Mouse (Mus musculus) lung, postnatal 0 days (tissue): ENCODE measurements around the gene Ccdc82. TPM values are rescaled to one million over a fixed set of nuclear protein-coding genes. Genes with fewer than 3 reads are reported as not detected.

ENCODE experiments used
- ATAC-seq: fragments of 200-750 bp; cut with Nextera tagmentation; 2 replicates; pipeline ENCODE4 v1.8.0; 2017; ENCODE audit warnings: moderate library complexity
- DNase-seq: peaks from one replicate; pipeline ENCODE4 v3.0.0-alpha.2; 2016; ENCODE audit warnings: low spot score
- H3K27ac ChIP-seq: fragments of 300-500 bp; sonication (generic); 2 replicates; pipeline ENCODE4 v1.5.1; 2014; ENCODE audit warnings: antibody characterized with exemption, mild to moderate bottlenecking, low read length, mixed read lengths
- H3K27me3 ChIP-seq: fragments of 300-500 bp; sonication (generic); replicated peaks from 2 replicates; pipeline ENCODE4 v1.6.1; 2014; ENCODE audit warnings: low read length, mixed read lengths; ENCODE audit not compliant: insufficient read depth
- H3K36me3 ChIP-seq: fragments of 300-500 bp; sonication (generic); 2 replicates; pipeline ENCODE4 v1.6.1; 2014; ENCODE audit warnings: low read length, mixed read lengths; ENCODE audit not compliant: insufficient read depth
- H3K4me1 ChIP-seq: fragments of 300-500 bp; sonication (generic); 2 replicates; pipeline ENCODE4 v1.6.1; 2014; ENCODE audit warnings: antibody characterized with exemption, low read depth, low read length, mixed read lengths; ENCODE audit not compliant: insufficient read depth
- H3K4me2 ChIP-seq: fragments of 300-500 bp; sonication (generic); replicated peaks from 2 replicates; pipeline ENCODE4 v1.6.1; 2014; ENCODE audit warnings: low read depth, mild to moderate bottlenecking, low read length, moderate library complexity, mixed read lengths
- H3K4me3 ChIP-seq: fragments of 300-500 bp; sonication (generic); 2 replicates; pipeline ENCODE4 v1.5.1; 2014; ENCODE audit warnings: low read depth, low read length
- H3K9ac ChIP-seq: fragments of 300-500 bp; sonication (generic); replicated peaks from 2 replicates; pipeline ENCODE4 v1.6.1; 2014; ENCODE audit warnings: low read depth, mild to moderate bottlenecking
- H3K9me3 ChIP-seq: fragments of 300-500 bp; sonication (generic); 2 replicates; pipeline ENCODE4 v1.6.1; 2016; ENCODE audit warnings: low read length, mixed read lengths
- CTCF ChIP-seq: IDR thresholded peaks from 2 replicates; pipeline ENCODE4 v1.5.1; 2016; ENCODE audit warnings: antibody characterized with exemption, mild to moderate bottlenecking
- EP300 ChIP-seq: IDR thresholded peaks from 2 replicates; pipeline ENCODE4 v1.6.1; 2016; ENCODE audit warnings: antibody characterized with exemption, mild to moderate bottlenecking, control low read depth
- WGBS: fragments of 180-500 bp; shearing (Covaris S2); extraction: QIAGEN DNeasy Blood & Tissue Kit; methylation state at CpG from one replicate; pipeline ENCODE4 v1.1.7; 2014; 5-methylcytosine and 5-hydroxymethylcytosine counted together
- polyA plus RNA-seq: library from polyadenylated mRNA; unstranded; fragments of >200 nt; fragmentation: Nextera tagmentation; extraction: Ambion mirVana; gene quantifications from 2 replicates; pipeline ENCODE4 v1.2.1, GENCODE M21; 2015

Ccdc82 gene
- polyA plus RNA-seq: 7.4 and 9.3 TPM in 2 replicates

- Histone ChIP-seq H3K9ac (peak within 1 kb of the TSS; percentile 51), H3K9me3 (no peaks in the 10 kb centered on the region), H3K4me1 (peaks cover 12% of the 10 kb centered on the region; the same call in 1 of the 2 replicates), H3K4me2 (peak within 1 kb of the TSS; percentile 79), H3K27ac (peak within 1 kb of the TSS; percentile 87), H3K27me3 (no peaks in the 10 kb centered on the region), H3K4me3 (peak within 1 kb of the TSS; percentile 71), H3K36me3 (peaks cover under 1% of the 10 kb centered on the region; the same call in 1 of the 2 replicates)
- DNase-seq: peak; percentile 97
- peak; percentile 99 for ATAC-seq
- WGBS: 2% methylated on average over 22 of the region's 39 CpGs
- TF ChIP-seq CTCF (no peak), EP300 (no peak)
These were observed at the start of gene Ccdc82 for GRCm38 (mm10) chr9:13246815-13247638. Gene Ccdc82, plus strand, starts transcription at chr9:13246955.

- no peaks in the 10 kb centered on the region for H3K36me3 ChIP-seq
- no peaks in the 10 kb centered on the region for H3K4me1 ChIP-seq
- H3K9me3 ChIP-seq: no peaks in the 10 kb centered on the region
- H3K4me2 ChIP-seq: no peak overlapping the region
- no peak overlapping the region for H3K4me3 ChIP-seq
- H3K9ac ChIP-seq: no peak overlapping the region
- ATAC-seq (no peak; the same call in 1 of the 2 replicates), DNase-seq (peak; percentile 9)
- 24% methylated on average over 3 of the region's 3 CpGs for WGBS
- TF ChIP-seq CTCF (no peak), EP300 (no peak)
- H3K27me3 ChIP-seq: no peaks in the 10 kb centered on the region
- no peak overlapping the region for H3K27ac ChIP-seq
These were observed 46.7 kb upstream of the Ccdc82 start for GRCm38 (mm10) chr9:13200079-13200478.

- Histone ChIP-seq H3K36me3 (no peaks in the 10 kb centered on the region), H3K27ac (no peak overlapping the region), H3K4me3 (no peak overlapping the region), H3K9ac (no peak overlapping the region), H3K9me3 (no peaks in the 10 kb centered on the region), H3K27me3 (no peaks in the 10 kb centered on the region), H3K4me2 (no peak overlapping the region), H3K4me1 (no peaks in the 10 kb centered on the region)
- WGBS: 80% methylated on average over 1 of the region's 1 CpGs
- no peak for ATAC-seq
- no peak for DNase-seq
- no peak for TF ChIP-seq CTCF
- no peak for TF ChIP-seq EP300
These were observed 43.6 kb upstream of the Ccdc82 start for GRCm38 (mm10) chr9:13203109-13203508.

- H3K27me3 ChIP-seq: no peaks in the 10 kb centered on the region
- 73% methylated on average over 5 of the region's 5 CpGs for WGBS
- TF ChIP-seq CTCF: no peak
- TF ChIP-seq EP300: no peak
These were observed 43.1 kb upstream of the Ccdc82 start for GRCm38 (mm10) chr9:13203681-13204080.

GRCm38 (mm10) chr9:13206369-13206768, 40.4 kb upstream of the Ccdc82 start:
- no peak overlapping the region for H3K4me2 ChIP-seq
- H3K36me3 ChIP-seq: no peaks in the 10 kb centered on the region
- ATAC-seq: no peak
- no peaks in the 10 kb centered on the region for H3K9me3 ChIP-seq
- TF ChIP-seq CTCF (no peak), EP300 (no peak)
- H3K27me3 ChIP-seq: no peaks in the 10 kb centered on the region
- H3K27ac ChIP-seq: no peak overlapping the region
- H3K4me1 ChIP-seq: no peaks in the 10 kb centered on the region
- no peak overlapping the region for H3K9ac ChIP-seq
- no peak for DNase-seq
- no peak overlapping the region for H3K4me3 ChIP-seq
- WGBS: 76% methylated on average over 2 of the region's 2 CpGs

More at GRCm38 (mm10) chr9:13203681-13204080, 43.1 kb upstream of the Ccdc82 start:
- no peaks in the 10 kb centered on the region for H3K9me3 ChIP-seq
- no peak overlapping the region for H3K4me2 ChIP-seq
- H3K4me3 ChIP-seq: no peak overlapping the region
- DNase-seq: no peak
- H3K9ac ChIP-seq: no peak overlapping the region
- ATAC-seq: no peak
- no peak overlapping the region for H3K27ac ChIP-seq
- H3K36me3 ChIP-seq: no peaks in the 10 kb centered on the region
- no peaks in the 10 kb centered on the region for H3K4me1 ChIP-seq

GRCm38 (mm10) chr9:13225872-13226271, 20.9 kb upstream of the Ccdc82 start:
- H3K4me1 ChIP-seq: no peaks in the 10 kb centered on the region
- 80% methylated on average over 1 of the region's 1 CpGs for WGBS
- no peak overlapping the region for H3K27ac ChIP-seq
- DNase-seq (no peak), ATAC-seq (no peak)
- H3K9me3 ChIP-seq: no peaks in the 10 kb centered on the region
- H3K36me3 ChIP-seq: no peaks in the 10 kb centered on the region
- no peak overlapping the region for H3K4me2 ChIP-seq
- TF ChIP-seq EP300 (no peak), CTCF (no peak)
- no peaks in the 10 kb centered on the region for H3K27me3 ChIP-seq
- H3K9ac ChIP-seq: no peak overlapping the region
- H3K4me3 ChIP-seq: no peak overlapping the region
